Mouse (Mus musculus) heart, postnatal 25 days (tissue): ENCODE measurements at regions not wholly inside any gene's neighbourhood (a gene's known extent, or its start where the extent isn't known, plus 50 kb on each side); places are given as distances from the start of the nearest gene placed in this dataset.

Experiments used
- DNase-seq: peaks from one replicate; pipeline ENCODE4 v3.0.0; 2022; ENCODE audit warnings: low spot score
- intact Hi-C: fragments of 180-260 bp; cut with DNase I; formaldehyde crosslinking; loops from one replicate; pipeline ENCODE4 v1.15.1; 2025

DNA sequence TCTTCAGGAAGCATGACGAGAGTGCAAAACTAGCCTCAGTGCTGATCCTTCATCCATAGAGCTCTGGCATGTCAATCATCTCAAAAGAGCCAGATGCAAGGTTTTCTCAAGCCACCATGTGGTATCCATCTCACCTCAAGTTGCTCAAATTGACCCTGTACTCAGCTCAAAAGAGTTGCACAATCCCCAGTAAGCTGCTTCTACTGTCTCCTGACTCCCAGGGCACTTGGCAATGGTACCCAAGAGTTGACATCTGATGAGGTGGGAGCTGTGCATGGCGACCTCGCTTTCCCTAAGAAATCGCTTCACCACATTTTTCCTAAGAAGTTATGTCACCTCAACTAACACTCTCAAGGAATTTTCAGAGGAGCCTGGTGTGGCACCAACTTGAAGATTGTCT is 369.9 kb downstream of the Gm9195 start:
- DNase-seq, result no peak
- intact Hi-C loops, result no loop called here

DNA sequence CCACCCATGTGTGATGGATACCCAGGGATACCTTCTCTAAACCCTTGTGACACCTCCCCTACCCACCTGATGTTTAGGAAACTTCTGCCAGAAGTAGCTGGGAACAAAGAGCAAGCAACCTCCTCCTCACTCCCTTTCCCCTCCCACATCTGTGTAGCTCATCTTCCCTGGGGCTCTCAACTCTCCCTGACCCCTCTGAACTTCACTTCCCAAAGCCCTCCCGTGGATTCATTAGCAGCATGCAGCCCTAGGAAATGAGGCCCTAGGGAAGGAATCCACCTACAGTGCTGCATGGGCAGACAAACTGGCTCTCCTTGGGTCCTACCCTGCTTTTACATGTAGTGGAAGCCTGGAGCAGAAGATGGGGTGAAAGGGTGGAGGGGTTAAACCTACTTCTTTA is 370.6 kb downstream of the Gm9195 start:
- DNase-seq, result no peak
- intact Hi-C loops, result no loop called here

DNA sequence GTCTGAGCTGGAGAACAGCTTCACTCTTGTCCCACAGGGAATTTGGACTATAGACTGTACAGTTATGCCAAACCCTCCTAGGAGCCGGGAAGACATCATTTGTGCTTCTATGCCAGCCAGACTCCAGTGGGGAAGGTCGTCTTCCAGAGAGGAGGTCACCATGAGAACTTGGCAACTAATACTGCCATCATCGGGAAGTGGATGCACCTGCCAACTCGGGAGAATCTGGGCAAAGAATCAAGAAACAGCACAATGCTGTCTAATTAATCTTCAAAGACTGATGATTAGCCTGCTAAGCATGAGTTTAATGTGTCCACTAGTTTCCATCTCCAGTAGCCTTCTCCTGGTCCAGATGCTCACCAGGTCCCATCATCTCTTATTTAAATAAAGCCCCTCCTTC is 374.8 kb downstream of the Gm9195 start:
- intact Hi-C loops, result no loop called here

DNA sequence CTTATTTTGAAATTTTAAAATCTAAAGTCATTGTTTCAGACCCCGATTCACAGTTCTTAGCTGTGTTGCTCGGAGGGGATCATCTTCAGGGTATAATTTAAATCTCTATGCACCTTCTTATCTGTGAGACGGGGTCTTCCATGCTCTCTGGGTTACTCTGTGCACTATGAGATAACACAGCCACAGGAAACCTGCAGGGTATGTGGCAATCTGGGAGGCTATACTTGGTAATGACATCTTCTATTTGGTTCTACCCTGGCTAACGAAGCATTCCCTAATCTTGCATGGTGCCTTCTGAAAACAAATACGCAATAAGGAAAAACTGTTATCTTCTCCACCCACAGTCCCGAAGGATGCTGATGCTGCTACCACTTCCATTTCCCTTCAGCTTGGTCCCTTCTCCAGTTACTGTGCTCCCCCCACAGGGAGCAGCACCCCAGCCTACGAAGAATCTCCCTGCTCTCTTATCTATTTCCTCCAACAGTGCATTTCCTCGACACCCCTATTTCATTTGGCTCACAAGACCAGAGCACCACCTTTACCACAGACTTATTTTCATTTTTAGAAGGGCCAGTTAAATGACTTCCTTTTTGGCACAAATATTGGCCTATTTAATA is 378.2 kb downstream of the Gm9195 start:
- intact Hi-C loops, result no loop called here
- no peak for DNase-seq

More for the DNA sequence above, 374.8 kb downstream of the Gm9195 start:
- DNase-seq, result no peak

DNA sequence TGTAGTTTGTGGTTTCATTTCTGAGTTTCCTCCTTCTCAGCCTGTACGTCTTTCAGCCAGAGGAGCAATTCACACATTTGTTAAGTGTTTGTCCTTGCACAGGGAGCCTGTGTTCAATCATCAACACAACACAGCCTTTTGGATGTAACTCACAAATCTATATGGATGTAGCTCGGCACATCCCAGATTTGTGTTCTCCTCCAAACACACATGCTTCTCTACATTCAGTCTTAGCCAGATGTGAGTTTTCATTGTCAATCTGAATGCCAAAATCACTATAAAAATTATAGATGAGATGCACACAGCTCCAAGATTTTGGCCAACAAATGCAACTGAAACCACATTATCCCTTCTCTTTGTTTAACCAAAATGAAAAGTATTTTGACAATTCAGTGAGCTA is 380.9 kb downstream of the Gm9195 start:
- DNase-seq, result no peak
- intact Hi-C loops, result no loop called here

DNA sequence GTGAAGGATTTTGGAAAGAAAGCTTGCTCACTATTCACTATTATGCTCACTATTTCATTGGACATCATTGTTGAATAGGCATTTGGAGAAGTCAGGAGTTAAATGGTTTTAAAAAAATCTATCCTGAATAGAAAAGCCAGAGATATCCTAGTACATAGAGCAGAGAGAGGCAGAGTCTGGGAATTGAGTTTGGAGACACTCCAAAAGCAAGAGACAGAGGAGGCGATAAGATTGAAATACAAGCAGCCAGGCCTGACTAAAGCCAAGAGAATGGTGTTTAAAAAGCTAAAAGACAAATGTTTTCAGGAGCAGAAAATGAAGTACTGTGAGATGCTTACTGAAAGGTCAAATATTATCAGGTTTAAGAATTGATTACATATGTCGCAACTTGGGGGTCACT is 400.1 kb downstream of the Gm9195 start:
- no peak for DNase-seq
- intact Hi-C loops, result no loop called here

DNA sequence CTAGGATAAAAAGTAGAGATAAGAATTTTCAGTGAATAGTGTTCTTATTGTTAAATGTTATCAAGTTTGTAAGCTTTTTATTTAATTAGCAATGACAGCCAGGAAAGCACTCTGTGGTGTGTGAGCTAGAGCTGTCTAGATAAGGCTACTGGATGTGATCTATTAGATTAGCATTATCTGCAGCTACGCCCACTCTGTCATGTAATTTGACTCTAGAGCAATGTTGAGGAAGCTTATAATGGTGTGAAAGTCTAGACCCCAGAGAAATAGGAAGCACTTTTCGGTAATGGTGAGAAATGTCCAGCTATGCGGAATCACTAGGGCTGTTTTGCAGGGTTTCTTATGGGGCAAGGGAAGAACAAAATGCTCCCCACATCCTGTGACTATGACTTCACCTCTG is 410.2 kb downstream of the Gm9195 start:
- intact Hi-C loops, result no loop called here
- DNase-seq, result no peak

DNA sequence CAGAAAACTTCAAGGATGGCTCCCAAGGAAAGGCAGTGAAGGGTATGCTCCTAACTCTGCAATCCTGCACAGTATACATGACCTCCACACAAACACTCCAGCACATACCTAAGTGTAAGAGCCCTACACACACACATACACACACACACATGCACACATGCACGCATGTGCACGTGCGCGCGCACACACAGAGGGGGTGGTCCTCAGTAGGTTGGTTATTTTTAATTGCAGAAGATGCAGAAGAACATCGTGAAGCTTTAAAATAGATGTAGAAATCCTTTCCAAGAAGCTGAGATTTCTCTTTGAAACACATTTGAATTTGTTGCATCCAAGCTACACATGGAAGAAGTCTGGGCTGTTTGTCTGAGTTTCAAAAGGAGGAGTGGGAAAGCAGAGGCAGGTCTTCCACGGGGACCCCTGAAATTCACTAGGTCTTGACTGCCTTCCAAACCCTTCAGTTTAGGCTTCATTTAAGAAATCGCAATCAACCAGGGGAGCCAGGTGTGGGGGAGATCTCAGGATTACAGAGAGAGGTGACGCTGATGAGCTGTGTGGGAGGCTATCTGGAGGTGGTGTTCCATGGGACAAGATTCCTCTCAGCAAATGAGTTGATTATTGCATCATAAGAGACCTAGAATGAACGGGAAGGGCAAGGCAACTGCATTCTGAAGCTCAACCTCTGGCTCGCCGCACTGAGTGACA is 427.4 kb downstream of the Gm9195 start:
- DNase-seq, result no peak
- intact Hi-C loops, result no loop called here

DNA sequence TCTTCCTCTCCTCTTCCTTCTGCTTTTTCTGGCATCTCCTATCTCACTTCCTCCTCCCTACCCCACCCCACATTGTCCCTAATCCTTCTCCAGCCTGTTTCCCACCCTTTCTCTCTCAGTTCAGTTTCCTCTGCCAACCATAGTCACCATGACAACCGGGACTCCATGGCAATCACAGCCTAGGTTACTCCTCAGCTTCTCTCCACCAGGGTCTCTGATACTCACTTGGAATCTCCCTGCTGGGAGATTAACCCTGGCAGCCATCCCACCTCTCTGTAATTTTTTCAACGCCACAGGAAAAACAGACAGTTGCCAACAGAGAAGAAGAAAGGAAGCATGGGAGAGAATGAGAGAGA is 448.8 kb downstream of the Gm9195 start:
- intact Hi-C loops, result no loop called here
- DNase-seq, result no peak

DNA sequence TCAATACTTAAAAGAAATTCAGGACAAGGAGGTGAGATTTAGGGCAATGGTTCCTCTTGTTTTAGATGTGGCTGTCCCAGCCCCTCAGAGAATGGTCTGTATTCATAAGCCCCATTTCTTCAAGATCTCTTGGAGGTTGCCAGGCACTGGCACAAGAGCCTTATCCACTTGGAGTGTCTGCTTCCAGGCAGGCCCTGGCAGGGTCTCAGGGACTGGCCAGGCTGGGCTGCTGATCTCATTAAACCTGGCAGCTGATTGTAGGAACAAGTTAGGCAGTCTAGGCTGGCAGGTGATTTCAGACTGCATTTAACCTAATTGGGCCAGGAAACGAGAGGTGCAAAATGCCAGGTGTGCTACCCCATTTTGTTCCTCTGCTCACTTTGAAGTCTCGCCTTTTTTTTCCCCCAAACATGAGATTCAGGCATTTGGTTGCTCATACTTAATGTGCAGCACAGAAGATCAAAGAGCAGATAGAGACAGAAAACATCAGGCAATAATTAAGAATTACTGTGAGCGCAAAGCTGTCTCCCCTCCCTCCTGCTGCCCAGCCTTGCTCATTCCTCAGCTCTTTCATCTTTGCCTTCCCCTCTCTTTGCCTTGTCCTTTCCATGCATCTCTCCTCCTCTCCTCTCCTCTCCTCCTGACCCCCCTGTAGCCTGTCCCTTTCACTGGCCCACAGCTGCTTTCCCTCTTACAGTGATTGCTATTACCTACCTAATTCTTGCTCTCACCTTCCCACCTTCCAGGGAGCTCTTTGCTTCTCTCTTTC is 449.3 kb downstream of the Gm9195 start:
- DNase-seq, result no peak
- intact Hi-C loops, result no loop called here

DNA sequence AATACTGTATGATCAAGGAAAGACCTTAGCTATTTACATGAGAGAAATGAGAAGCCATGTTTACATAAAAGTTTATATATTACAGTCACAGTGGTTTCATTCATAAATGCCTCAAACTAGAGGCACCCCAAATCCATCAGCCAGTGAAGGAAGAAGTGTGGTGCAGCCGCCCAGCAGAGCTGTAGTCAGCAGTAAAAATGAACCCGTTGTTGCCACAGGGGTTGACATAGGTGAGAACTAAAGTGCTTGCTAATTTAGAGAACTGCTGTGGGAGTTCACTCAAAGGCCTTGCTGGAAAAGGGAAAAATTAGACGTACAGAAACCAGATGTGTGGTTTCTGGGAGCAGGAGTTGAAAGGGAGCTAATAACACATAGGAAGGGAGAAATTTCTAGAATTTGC is 461.2 kb downstream of the Gm9195 start:
- DNase-seq, result no peak
- intact Hi-C loops, result no loop called here

DNA sequence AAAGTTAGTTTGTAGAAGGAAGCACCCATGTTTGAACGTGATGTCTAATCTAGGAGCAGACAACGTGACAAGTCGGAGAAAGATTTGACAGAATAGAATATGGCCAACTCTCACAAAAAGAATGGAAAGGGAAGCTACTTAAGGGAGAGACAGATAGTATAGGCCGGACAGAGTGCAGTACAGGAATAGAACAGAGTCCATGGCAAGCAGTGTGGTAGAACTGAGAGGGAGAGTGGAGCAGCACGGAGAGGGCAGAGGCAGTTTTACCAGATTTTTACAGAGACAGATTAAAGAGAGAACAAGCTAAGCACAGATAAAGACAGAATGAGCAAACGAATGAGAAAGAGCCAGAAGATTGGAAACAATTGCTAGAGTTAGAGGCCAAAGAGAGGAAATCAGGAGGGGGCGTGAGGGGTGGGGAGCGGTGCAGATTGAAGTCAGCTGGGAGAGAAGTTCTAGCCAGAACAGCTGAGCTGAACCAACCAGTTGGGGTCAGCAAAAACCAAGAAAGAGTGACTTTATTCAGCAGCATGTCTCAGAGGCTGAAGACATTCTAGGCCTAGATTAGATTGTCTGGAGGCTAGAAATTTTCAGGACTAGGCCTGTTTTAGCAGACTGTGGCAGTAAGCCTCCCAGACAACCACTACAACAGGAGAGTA is 464.1 kb downstream of the Gm9195 start:
- intact Hi-C loops, result loop anchor here (10.0 kb wide), 1 partner anchor 267 kb away; no protein-coding TSS in a partner anchor
- no peak for DNase-seq

DNA sequence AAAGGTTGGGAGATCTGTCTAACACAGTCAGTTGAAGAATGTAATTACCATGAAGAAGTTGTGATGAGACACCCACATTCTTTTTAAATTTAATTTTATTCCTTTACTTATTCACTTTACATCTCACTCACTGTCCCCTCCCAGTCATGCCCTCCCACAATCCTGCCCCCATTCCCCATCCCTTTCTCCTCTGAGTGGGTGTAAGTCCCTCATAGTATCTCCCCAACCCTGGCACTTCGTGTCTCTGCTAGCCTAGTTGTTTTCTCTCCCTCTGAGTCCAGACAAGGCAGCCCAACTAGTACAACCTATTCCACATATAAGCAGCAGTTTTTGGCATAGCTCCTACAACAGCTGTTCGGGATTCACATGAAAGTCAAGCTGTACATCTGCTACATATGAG is 487.3 kb downstream of the Gm9195 start:
- intact Hi-C loops, result no loop called here
- DNase-seq, result no peak

DNA sequence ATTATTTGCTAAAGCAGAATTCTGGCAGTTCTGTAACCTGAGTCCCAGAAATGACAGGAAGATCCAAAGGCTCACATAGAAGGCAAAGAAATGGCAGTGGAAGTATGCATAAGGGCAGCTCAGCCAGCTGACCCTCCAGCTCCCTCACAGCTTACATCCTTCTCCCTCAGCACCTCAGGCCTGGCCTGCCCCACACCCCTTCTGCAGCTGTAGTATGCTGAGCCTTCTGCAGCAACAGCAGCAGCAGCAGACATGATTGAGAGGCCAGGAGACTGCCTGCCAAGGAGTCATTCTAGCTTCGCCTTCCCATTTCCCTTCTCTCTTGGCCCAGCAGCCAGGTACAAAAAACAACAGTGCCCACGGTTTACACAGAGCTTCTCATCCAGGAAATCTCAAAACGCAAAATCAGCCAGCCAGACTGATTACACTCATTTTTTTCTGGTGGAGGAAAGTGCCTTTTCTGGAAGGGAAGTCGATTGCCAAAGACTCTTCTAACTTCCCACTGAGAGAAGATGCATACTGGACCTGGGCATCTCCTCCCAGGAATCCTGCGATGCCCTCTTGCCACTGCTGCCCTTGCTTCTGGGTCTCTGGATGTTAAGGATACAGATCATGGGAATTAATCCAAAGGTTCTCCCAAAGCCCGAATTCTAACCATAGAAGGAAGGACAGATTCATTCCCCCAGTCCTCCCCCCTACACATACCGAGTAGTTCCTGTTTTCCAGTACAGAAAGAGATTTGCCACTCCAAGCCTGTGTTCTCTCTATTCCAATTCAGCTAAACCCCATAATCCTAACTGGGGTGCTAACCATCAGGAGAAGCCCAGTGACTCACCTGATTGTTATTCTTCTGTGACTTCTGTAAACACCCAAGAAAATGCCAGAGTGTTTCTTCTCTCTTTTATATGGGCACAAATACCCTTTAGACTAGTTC is 489.2 kb downstream of the Gm9195 start:
- intact Hi-C loops, result no loop called here
- no peak for DNase-seq

DNA sequence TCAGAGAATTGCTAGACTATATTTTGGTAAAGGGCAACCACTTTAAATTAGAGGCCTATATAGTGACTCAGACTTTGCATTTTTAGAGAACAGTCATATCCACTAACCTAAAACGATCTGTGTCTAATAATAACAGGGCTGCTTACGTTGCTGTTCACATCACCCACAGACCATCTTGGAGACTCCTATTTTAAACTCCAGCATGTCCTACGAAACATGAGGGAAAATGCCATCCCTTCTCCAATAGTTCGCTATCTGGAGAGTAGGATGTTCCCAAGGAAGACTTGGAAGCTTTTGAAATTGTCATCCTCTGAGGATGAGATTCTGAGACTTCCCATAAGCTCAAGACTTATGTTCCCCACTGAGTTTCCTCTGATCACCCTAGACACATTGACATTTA is 518.6 kb downstream of the Gm9195 start:
- intact Hi-C loops, result no loop called here

DNA sequence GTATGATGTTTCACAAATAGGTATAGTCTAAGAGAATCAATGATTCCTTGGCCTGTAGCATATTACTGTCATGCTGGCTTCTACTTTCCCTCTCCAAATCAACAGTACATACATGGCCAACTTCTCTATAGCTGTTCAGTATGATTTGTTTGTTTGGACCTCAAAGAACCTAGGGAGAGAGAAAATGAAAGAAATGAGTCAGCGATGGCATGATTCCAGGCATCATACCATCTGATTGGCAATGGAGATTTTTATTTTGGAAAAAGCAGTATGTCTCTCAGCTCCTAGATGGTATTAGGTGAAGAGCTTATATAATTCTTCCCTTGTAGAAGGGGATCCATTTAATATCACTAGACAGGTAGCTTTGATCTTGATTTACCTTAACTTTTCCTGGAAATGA is 519.1 kb downstream of the Gm9195 start:
- intact Hi-C loops, result no loop called here
- no peak for DNase-seq

More for the DNA sequence above, 518.6 kb downstream of the Gm9195 start:
- no peak for DNase-seq

DNA sequence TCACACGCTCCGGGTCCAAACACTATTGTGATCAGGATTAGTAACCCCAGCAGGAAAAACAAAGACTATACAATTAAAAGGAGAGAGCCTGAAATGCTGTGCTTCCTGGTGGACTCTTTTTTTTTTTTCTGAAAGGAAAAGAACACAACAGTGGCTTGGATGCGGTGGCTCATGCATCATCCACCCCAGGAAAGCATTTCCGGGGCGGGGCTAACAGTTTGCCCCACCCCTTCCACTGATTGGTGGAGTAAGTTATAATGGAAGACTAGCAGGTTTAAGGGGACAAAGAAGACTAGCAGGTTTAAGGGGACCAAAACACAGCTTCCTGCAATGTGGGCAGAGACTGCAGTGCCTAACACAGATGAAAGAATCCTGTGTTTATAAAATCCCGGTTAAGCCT is 524.0 kb downstream of the Gm9195 start:
- intact Hi-C loops, result no loop called here
- DNase-seq, result no peak

DNA sequence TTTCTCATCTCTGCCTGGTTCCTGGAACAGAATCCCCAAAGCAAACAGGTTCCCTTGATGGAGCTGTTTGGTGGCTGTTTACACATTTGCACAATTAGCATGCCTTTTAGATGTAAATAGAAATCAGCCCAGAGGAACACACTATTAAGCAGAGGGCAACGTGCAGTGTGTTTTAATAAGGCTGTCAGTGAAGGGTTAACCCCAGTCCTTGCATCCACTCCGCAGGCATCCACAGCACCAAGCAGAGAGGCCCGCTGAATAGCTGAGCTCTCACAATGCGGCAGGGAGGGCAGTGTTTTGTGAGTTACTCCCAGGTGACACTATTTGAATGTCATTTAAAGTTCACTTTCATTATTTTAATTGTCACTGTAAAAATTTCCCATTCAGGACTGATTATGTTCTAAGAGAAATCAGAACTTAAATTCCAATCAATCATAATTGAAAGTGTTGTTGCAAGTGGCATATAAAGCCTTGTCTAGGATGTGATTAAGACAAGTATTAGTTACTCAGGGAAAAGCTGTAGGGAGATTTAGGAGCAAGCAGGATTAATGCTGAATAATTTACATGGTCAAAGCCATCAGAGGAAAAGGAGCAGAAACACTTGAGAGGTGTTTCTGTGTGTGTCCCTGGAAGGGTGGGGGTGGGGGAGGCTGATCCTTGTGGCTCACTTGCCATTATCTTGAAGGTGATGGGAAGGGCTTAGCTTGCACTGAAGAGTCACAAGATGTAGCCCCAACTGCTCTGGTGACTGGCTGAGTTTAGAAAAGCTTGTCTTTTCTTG is 528.1 kb downstream of the Gm9195 start:
- no peak for DNase-seq
- intact Hi-C loops, result no loop called here

DNA sequence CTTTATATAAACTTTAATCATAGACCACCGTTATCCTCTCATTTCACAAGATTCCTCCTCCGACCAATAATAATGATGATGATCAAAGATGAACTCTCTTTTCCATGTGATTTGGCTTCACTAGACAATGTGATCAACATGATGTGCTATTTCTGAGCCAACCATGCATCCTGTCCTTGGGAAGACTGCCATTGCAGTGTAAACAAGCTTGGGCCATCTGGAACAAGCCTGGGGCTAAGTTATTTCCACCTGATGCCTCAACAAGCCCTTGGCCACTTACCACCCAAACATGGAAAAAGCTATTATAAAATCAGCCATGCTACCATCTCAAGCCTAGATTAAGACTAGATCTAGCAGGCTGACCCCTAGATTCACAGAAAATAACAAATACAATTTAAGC is 542.9 kb downstream of the Gm9195 start:
- intact Hi-C loops, result no loop called here
- DNase-seq, result no peak
